Mouse (Mus musculus): ENCODE measurements around the gene Fam222b. TPM values are rescaled to one million over a fixed set of nuclear protein-coding genes. Genes with fewer than 3 reads are reported as not detected.
"Not testable (repeated sequence)": the region's sequence is repeated elsewhere in the genome, so short reads cannot be mapped to it uniquely, and the experiment has no call there.

Fam222b gene
- polyA plus RNA-seq, 1 experiment, result 21.6 TPM

- TF ChIP-seq POLR2A (IDR thresholded peaks at IDR 0.05; ENCODE audit: borderline replicate concordance, extremely low read depth, low read depth, low read length), result no peak
- no peak for TF ChIP-seq CTCF (IDR thresholded peaks at IDR 0.05; ENCODE audit: insufficient read depth, low read length)
- peaks cover 26% of the 10 kb centered on the region for H3K4me1 ChIP-seq (ENCODE audit: control insufficient read depth, insufficient read depth, low read length)
- DNase-seq, result no peak
- no peak overlapping the region for H3K4me3 ChIP-seq (replicated peaks; ENCODE audit: extremely low read depth, low read depth, low read length)
- WGBS, result 63% methylated on average over 4 of the region's 4 CpGs
Measured at GRCm38 (mm10) chr11:78126739-78127138, 32.3 kb downstream of the Fam222b start.

- Histone ChIP-seq H3K4me1 (ENCODE audit: control insufficient read depth, insufficient read depth, low read length) (peaks cover 14% of the 10 kb centered on the region), H3K4me3 (replicated peaks; ENCODE audit: extremely low read depth, low read depth, low read length) (no peak overlapping the region)
- no peak for DNase-seq
- no peak for TF ChIP-seq POLR2A (IDR thresholded peaks at IDR 0.05; ENCODE audit: borderline replicate concordance, extremely low read depth, low read depth, low read length)
- TF ChIP-seq CTCF (IDR thresholded peaks at IDR 0.05; ENCODE audit: insufficient read depth, low read length), result no peak
- 70% methylated on average over 8 of the region's 8 CpGs for WGBS
Measured at GRCm38 (mm10) chr11:78129458-78129857, 35.0 kb downstream of the Fam222b start.

GRCm38 (mm10) chr11:78133915-78134314, 39.5 kb downstream of the Fam222b start:
- 89% methylated on average over 6 of the region's 6 CpGs for WGBS
- H3K4me3 ChIP-seq (replicated peaks; ENCODE audit: extremely low read depth, low read depth, low read length), result no peak overlapping the region
- no peak for DNase-seq
- H3K4me1 ChIP-seq (ENCODE audit: control insufficient read depth, insufficient read depth, low read length), result peaks cover 2% of the 10 kb centered on the region; the same call in 1 of the 2 replicates
- TF ChIP-seq POLR2A (IDR thresholded peaks at IDR 0.05; ENCODE audit: borderline replicate concordance, extremely low read depth, low read depth, low read length) (no peak), CTCF (IDR thresholded peaks at IDR 0.05; ENCODE audit: insufficient read depth, low read length) (no peak)

GRCm38 (mm10) chr11:78134344-78134743, 39.9 kb downstream of the Fam222b start:
- H3K4me1 ChIP-seq (ENCODE audit: control insufficient read depth, insufficient read depth, low read length), result peaks cover 2% of the 10 kb centered on the region; the same call in 1 of the 2 replicates
- 53% methylated on average over 3 of the region's 3 CpGs for WGBS
- DNase-seq, result no peak
- TF ChIP-seq CTCF (IDR thresholded peaks at IDR 0.05; ENCODE audit: insufficient read depth, low read length), result no peak
- no peak overlapping the region for H3K4me3 ChIP-seq (replicated peaks; ENCODE audit: extremely low read depth, low read depth, low read length)

GRCm38 (mm10) chr11:78135314-78135713, 40.9 kb downstream of the Fam222b start:
- 77% methylated on average over 7 of the region's 7 CpGs for WGBS
- H3K4me3 ChIP-seq (replicated peaks; ENCODE audit: extremely low read depth, low read depth, low read length); H3K4me1 ChIP-seq (ENCODE audit: control insufficient read depth, insufficient read depth, low read length); DNase-seq: not testable (repeated sequence)

- no peak for TF ChIP-seq CTCF (IDR thresholded peaks at IDR 0.05; ENCODE audit: insufficient read depth, low read length)
- no peak for TF ChIP-seq POLR2A (IDR thresholded peaks at IDR 0.05; ENCODE audit: borderline replicate concordance, extremely low read depth, low read depth, low read length)
- DNase-seq, result no peak
- H3K4me3 ChIP-seq (replicated peaks; ENCODE audit: extremely low read depth, low read depth, low read length), result no peak overlapping the region
- 44% methylated on average over 1 of the region's 1 CpGs for WGBS
- H3K4me1 ChIP-seq (ENCODE audit: control insufficient read depth, insufficient read depth, low read length), result peaks cover 2% of the 10 kb centered on the region; the same call in 1 of the 2 replicates
Measured at GRCm38 (mm10) chr11:78136132-78136531, 41.7 kb downstream of the Fam222b start.

GRCm38 (mm10) chr11:78137584-78137983, 43.1 kb downstream of the Fam222b start:
- no peak for DNase-seq
- H3K4me1 ChIP-seq (ENCODE audit: control insufficient read depth, insufficient read depth, low read length), result peaks cover 2% of the 10 kb centered on the region; the same call in 1 of the 2 replicates
- no peak overlapping the region for H3K4me3 ChIP-seq (replicated peaks; ENCODE audit: extremely low read depth, low read depth, low read length)
- 66% methylated on average over 4 of the region's 4 CpGs for WGBS
- TF ChIP-seq POLR2A (IDR thresholded peaks at IDR 0.05; ENCODE audit: borderline replicate concordance, extremely low read depth, low read depth, low read length), result no peak

- no peak overlapping the region for H3K4me3 ChIP-seq (replicated peaks; ENCODE audit: extremely low read depth, low read depth, low read length)
- TF ChIP-seq POLR2A (IDR thresholded peaks at IDR 0.05; ENCODE audit: borderline replicate concordance, extremely low read depth, low read depth, low read length), result no peak
- TF ChIP-seq CTCF (IDR thresholded peaks at IDR 0.05; ENCODE audit: insufficient read depth, low read length), result no peak
- peaks cover 2% of the 10 kb centered on the region; the same call in 1 of the 2 replicates for H3K4me1 ChIP-seq (ENCODE audit: control insufficient read depth, insufficient read depth, low read length)
- no peak for DNase-seq
- WGBS, result 87% methylated on average over 3 of the region's 3 CpGs
Measured at GRCm38 (mm10) chr11:78138023-78138422, 43.6 kb downstream of the Fam222b start.

- no peak for TF ChIP-seq CTCF (IDR thresholded peaks at IDR 0.05; ENCODE audit: insufficient read depth, low read length)
- TF ChIP-seq POLR2A (IDR thresholded peaks at IDR 0.05; ENCODE audit: borderline replicate concordance, extremely low read depth, low read depth, low read length), result no peak
Measured at GRCm38 (mm10) chr11:78140665-78141064, 46.2 kb downstream of the Fam222b start.

GRCm38 (mm10) chr11:78143520-78143919, 49.1 kb downstream of the Fam222b start:
- Histone ChIP-seq H3K4me1 (ENCODE audit: control insufficient read depth, insufficient read depth, low read length) (no peaks in the 10 kb centered on the region), H3K4me3 (replicated peaks; ENCODE audit: extremely low read depth, low read depth, low read length) (no peak overlapping the region)
- no peak for TF ChIP-seq CTCF (IDR thresholded peaks at IDR 0.05; ENCODE audit: insufficient read depth, low read length)
- no peak for TF ChIP-seq POLR2A (IDR thresholded peaks at IDR 0.05; ENCODE audit: borderline replicate concordance, extremely low read depth, low read depth, low read length)
- 93% methylated on average over 2 of the region's 2 CpGs for WGBS
- no peak for DNase-seq

More at GRCm38 (mm10) chr11:78140665-78141064, 46.2 kb downstream of the Fam222b start:
- WGBS, result 69% methylated on average over 5 of the region's 5 CpGs
- no peak for DNase-seq
- H3K4me1 ChIP-seq (ENCODE audit: control insufficient read depth, insufficient read depth, low read length), result peaks cover 2% of the 10 kb centered on the region; the same call in 1 of the 2 replicates
- no peak overlapping the region for H3K4me3 ChIP-seq (replicated peaks; ENCODE audit: extremely low read depth, low read depth, low read length)
